ENCODE assay signal across 8 mouse cellular contexts in genomic region chr11:74637971-74638790, GRCm38 (mm10). TPM values are rescaled to one million over a fixed set of nuclear protein-coding genes. Genes with fewer than 3 reads are reported as not detected.
A peak's percentile ranks its signal among the peaks of the same experiment; 100 is the strongest.
DNase-seq lines count a peak whose midpoint lies in the region; ATAC-seq and TF ChIP-seq lines count a peak whose summit lies in the region.

No protein-coding gene starts in this region.

- peak; percentile 75 for ATAC-seq in heart, embryonic 13.5 days (ENCODE audit: extremely low read depth, insufficient number of reproducible peaks, low FRiP score, low TSS enrichment)
- peak; percentile 94 for ATAC-seq in kidney, postnatal 0 days (replicated peaks; ENCODE audit: low FRiP score, low read depth)
- peak; percentile 81 for ATAC-seq in liver, embryonic 16.5 days (ENCODE audit: low read depth)
- peak; percentile 87 for ATAC-seq in neural tube, embryonic 14.5 days (ENCODE audit: low read depth)

- no peaks in the 10 kb centered on the region for H3K79me2 ChIP-seq in CH12.LX (replicated peaks; ENCODE audit: control insufficient read depth, extremely low read depth, insufficient read depth, poor library complexity, severe bottlenecking)

- dilution Hi-C loops in CH12.LX (cut with MboI; ENCODE audit: extremely low pct_ligation_motif_present, extremely low pct_unique_long_range_greater_than_20kb, low sequenced_read_pairs): no loop called here

- in situ Hi-C loops in CH12.LX (cut with MboI; ENCODE audit: low pct_ligation_motif_present, low pct_unique_long_range_greater_than_20kb, low sequenced_read_pairs): loop anchor here (25.0 kb wide), 1 partner anchor 524 kb away; the partner anchor contains the start of gene Hic1

- peaks cover 68% of the 10 kb centered on the region for H3K27me3 ChIP-seq in CH12.LX (replicated peaks)
- peaks cover 14% of the 10 kb centered on the region; the same call in 1 of the 2 replicates for H3K27me3 ChIP-seq in heart, embryonic 13.5 days (replicated peaks)
- H3K27me3 ChIP-seq in kidney, postnatal 0 days (ENCODE audit: insufficient read depth, low read length): no peaks in the 10 kb centered on the region
- H3K27me3 ChIP-seq in liver, embryonic 16.5 days (ENCODE audit: control insufficient read depth, insufficient read depth, low read depth, low read length): peaks cover 58% of the 10 kb centered on the region
- H3K27me3 ChIP-seq in neural tube, embryonic 14.5 days (ENCODE audit: control insufficient read depth, insufficient read depth, low read length): no peaks in the 10 kb centered on the region

- TF ChIP-seq CTCF in CH12.LX (conservative IDR thresholded peaks at IDR 0.05 in 1 of 2, IDR thresholded peaks at IDR 0.05 in 1 of 2; ENCODE audit: low read depth in 2 of 2, low read length in 2 of 2): peak in 1 of 2 experiments; percentile 86; a peak in 2 of 4 replicates
- 0 out of 2 replicates have a peak, but pooled peaks have one; percentile 27 for TF ChIP-seq CTCF in brain, embryonic 14.5 days (IDR thresholded peaks at IDR 0.05; ENCODE audit: borderline replicate concordance, extremely low read depth, insufficient read depth, insufficient read length)
- TF ChIP-seq CTCF in kidney, postnatal 0 days (IDR thresholded peaks at IDR 0.05; ENCODE audit: low read depth): peak; percentile 59; the same call in 1 of the 2 replicates

- peak overlapping the region; percentile 39 to 64 (median 45) for H3K4me3 ChIP-seq in CH12.LX (replicated peaks in 1 of 3; ENCODE audit: low read depth in 2 of 3, low read length in 2 of 3, poor library complexity in 1 of 3)
- H3K4me3 ChIP-seq in heart, embryonic 13.5 days: peak overlapping the region; percentile 81
- peak overlapping the region; percentile 66 for H3K4me3 ChIP-seq in kidney, postnatal 0 days (replicated peaks; ENCODE audit: low read depth, low read length)
- peak overlapping the region; percentile 68 for H3K4me3 ChIP-seq in liver, embryonic 16.5 days (ENCODE audit: low read depth, low read length)
- peak overlapping the region; percentile 63 for H3K4me3 ChIP-seq in neural tube, embryonic 14.5 days (ENCODE audit: low read depth, low read length)

- H3K4me2 ChIP-seq in CH12.LX (ENCODE audit: insufficient read depth, low read depth, poor library complexity, severe bottlenecking): peak overlapping the region; percentile 79
- H3K4me2 ChIP-seq in heart, embryonic 13.5 days: peak overlapping the region; percentile 80
- peak overlapping the region; percentile 81 for H3K4me2 ChIP-seq in kidney, postnatal 0 days (ENCODE audit: low read length)
- H3K4me2 ChIP-seq in liver, embryonic 16.5 days (ENCODE audit: low read depth, low read length): peak overlapping the region; percentile 70
- peak overlapping the region; percentile 84 for H3K4me2 ChIP-seq in neural tube, embryonic 14.5 days (ENCODE audit: low read depth, low read length)

- TF ChIP-seq POLR2A in CH12.LX (IDR thresholded peaks at IDR 0.05; ENCODE audit: low read depth, low read length): no peak
- TF ChIP-seq POLR2A in brain, embryonic 14.5 days (IDR thresholded peaks at IDR 0.05; ENCODE audit: borderline replicate concordance, extremely low read depth, insufficient read depth, insufficient read length, poor library complexity, severe bottlenecking): peak; percentile 77

- H3K9me3 ChIP-seq in CH12.LX (replicated peaks; ENCODE audit: low read length): no peaks in the 10 kb centered on the region
- no peaks in the 10 kb centered on the region for H3K9me3 ChIP-seq in heart, embryonic 13.5 days
- no peaks in the 10 kb centered on the region for H3K9me3 ChIP-seq in kidney, postnatal 0 days (replicated peaks; ENCODE audit: low read length)
- no peaks in the 10 kb centered on the region for H3K9me3 ChIP-seq in liver, embryonic 16.5 days (replicated peaks; ENCODE audit: control insufficient read depth, low read length)
- H3K9me3 ChIP-seq in neural tube, embryonic 14.5 days (ENCODE audit: control insufficient read depth, low read length): no peaks in the 10 kb centered on the region

- DNase-seq in CH12.LX (ENCODE audit: extremely low read depth): peak; percentile 49
- peak; percentile 92 for DNase-seq in brain, embryonic 14.5 days (ENCODE audit: low read depth)
- peak; percentile 68 for DNase-seq in fibroblast of lung, adult 2 months (ENCODE audit: low read depth)
- DNase-seq in kidney, postnatal 0 days (ENCODE audit: low spot score): peak; percentile 92
- DNase-seq in testis, postnatal 14 days (ENCODE audit: low spot score): peak; percentile 80

- peaks cover 10 to 28% of the 10 kb centered on the region in 2 experiments for H3K4me1 ChIP-seq in CH12.LX (ENCODE audit: control insufficient read depth in 1 of 2, insufficient read depth in 2 of 2)
- peaks cover 25% of the 10 kb centered on the region for H3K4me1 ChIP-seq in heart, embryonic 13.5 days
- H3K4me1 ChIP-seq in kidney, postnatal 0 days (replicated peaks; ENCODE audit: insufficient read depth, low read length): peaks cover 11% of the 10 kb centered on the region; the same call in 1 of the 2 replicates
- H3K4me1 ChIP-seq in liver, embryonic 16.5 days (ENCODE audit: control insufficient read depth, low read depth, low read length): peaks cover 18% of the 10 kb centered on the region
- H3K4me1 ChIP-seq in neural tube, embryonic 14.5 days (ENCODE audit: control insufficient read depth, insufficient read depth, low read length): peaks cover 9% of the 10 kb centered on the region

- peak overlapping the region; percentile 36; the same call in 1 of the 2 replicates for H3K9ac ChIP-seq in CH12.LX (ENCODE audit: insufficient read depth, low read depth)
- peak overlapping the region; percentile 88 for H3K9ac ChIP-seq in heart, embryonic 13.5 days
- peak overlapping the region; percentile 75 for H3K9ac ChIP-seq in kidney, postnatal 0 days (ENCODE audit: low read depth, low read length)
- H3K9ac ChIP-seq in liver, embryonic 16.5 days (ENCODE audit: low read depth, low read length): peak overlapping the region; percentile 47
- peak overlapping the region; percentile 82 for H3K9ac ChIP-seq in neural tube, embryonic 14.5 days (replicated peaks; ENCODE audit: low read depth, low read length)

- no peak for TF ChIP-seq EP300 in CH12.LX (IDR thresholded peaks at IDR 0.05; ENCODE audit: low read length)

- no peaks in the 10 kb centered on the region for H3K36me3 ChIP-seq in CH12.LX (replicated peaks in 1 of 2; ENCODE audit: control insufficient read depth in 1 of 2, insufficient read depth in 1 of 2, low read length in 1 of 2)
- H3K36me3 ChIP-seq in heart, embryonic 13.5 days: no peaks in the 10 kb centered on the region
- no peaks in the 10 kb centered on the region for H3K36me3 ChIP-seq in kidney, postnatal 0 days (ENCODE audit: insufficient read depth, low read length)
- H3K36me3 ChIP-seq in liver, embryonic 16.5 days (ENCODE audit: control insufficient read depth, insufficient read depth): peaks cover 24% of the 10 kb centered on the region
- no peaks in the 10 kb centered on the region for H3K36me3 ChIP-seq in neural tube, embryonic 14.5 days (ENCODE audit: control insufficient read depth, insufficient read depth, low read length)

- peak; percentile 43 for TF ChIP-seq RAD21 in CH12.LX (IDR thresholded peaks at IDR 0.05; ENCODE audit: low read depth, low read length)

- no peak overlapping the region for H3K27ac ChIP-seq in CH12.LX (ENCODE audit: insufficient read depth, low read depth)
- peak overlapping the region; percentile 91 for H3K27ac ChIP-seq in heart, embryonic 13.5 days (replicated peaks)
- peak overlapping the region; percentile 86 for H3K27ac ChIP-seq in kidney, postnatal 0 days
- peak overlapping the region; percentile 40; the same call in 1 of the 2 replicates for H3K27ac ChIP-seq in liver, embryonic 16.5 days (ENCODE audit: low read length)
- H3K27ac ChIP-seq in neural tube, embryonic 14.5 days (ENCODE audit: low read depth, low read length): peak overlapping the region; percentile 87

- 2% methylated on average over 86 of the region's 86 CpGs for WGBS in heart, embryonic 13.5 days
- under 1% methylated on average over 81 of the region's 86 CpGs for WGBS in kidney, postnatal 0 days
- under 1% methylated on average over 82 of the region's 86 CpGs for WGBS in liver, embryonic 16.5 days (ENCODE audit: insufficient replicate concordance)
- under 1% methylated on average over 84 of the region's 86 CpGs for WGBS in neural tube, embryonic 14.5 days

TF ChIP-seq in CH12.LX, 34 proteins besides CTCF, POLR2A, EP300 and RAD21 (continues in another document):
- TF ChIP-seq IRF4 (IDR thresholded peaks at IDR 0.05; ENCODE audit: low read depth, low read length): peak; percentile 68
- no peak; the same call in 1 of the 2 replicates for TF ChIP-seq MEF2A (IDR thresholded peaks at IDR 0.05; ENCODE audit: borderline replicate concordance, low read depth, low read length)

RNA-seq across cellular contexts. Expression of gene Cluh, which starts 11.1 kb away (rescaled TPM):
- total RNA-seq in CH12.LX (2012; rRNA removed): 86.4 and 120 TPM in 2 replicates
- 63.1 and 74.9 TPM in 2 replicates for total RNA-seq in CH12.LX (2014; rRNA removed)
- polyA plus RNA-seq in CH12.LX (2012; ENCODE audit: insufficient read length, low read depth): 143 and 151 TPM in 2 replicates
- 27.1 and 34.1 TPM in 2 replicates for polyA plus RNA-seq in brain, embryonic 14.5 days (2012; rRNA removed)
- 45.9 and 47.2 TPM in 2 replicates for polyA plus RNA-seq in heart, embryonic 13.5 days (2015; fragmentation: Nextera tagmentation; extraction: Ambion mirVana)
- polyA plus RNA-seq in kidney, postnatal 0 days (2015; fragmentation: Nextera tagmentation; extraction: Ambion mirVana): 32.6 TPM in 2 replicates
- polyA plus RNA-seq in liver, embryonic 16.5 days (2015; fragmentation: Nextera tagmentation; extraction: Ambion mirVana): 30.6 and 35.3 TPM in 2 replicates
- 15.9 and 17.7 TPM in 2 replicates for polyA plus RNA-seq in neural tube, embryonic 14.5 days (2014; fragmentation: Nextera tagmentation; extraction: Ambion mirVana)

RNA-seq across cellular contexts. Expression of gene Ccdc92b, which starts 18.8 kb away (rescaled TPM):
- total RNA-seq in CH12.LX (2012; rRNA removed) (not detected in 2 replicates), CH12.LX (2014; rRNA removed) (not detected in 2 replicates)
- polyA plus RNA-seq in CH12.LX (2012; ENCODE audit: insufficient read length, low read depth): not detected in 2 replicates
- 6.6 and 7.5 TPM in 2 replicates for polyA plus RNA-seq in brain, embryonic 14.5 days (2012; rRNA removed)
- 0.71 and 0.96 TPM in 2 replicates for polyA plus RNA-seq in heart, embryonic 13.5 days (2015; fragmentation: Nextera tagmentation; extraction: Ambion mirVana)
- polyA plus RNA-seq in kidney, postnatal 0 days (2015; fragmentation: Nextera tagmentation; extraction: Ambion mirVana): 0.23 and 0.33 TPM in 2 replicates
- 8.3 and 10.4 TPM in 2 replicates for polyA plus RNA-seq in liver, embryonic 16.5 days (2015; fragmentation: Nextera tagmentation; extraction: Ambion mirVana)
- polyA plus RNA-seq in neural tube, embryonic 14.5 days (2014; fragmentation: Nextera tagmentation; extraction: Ambion mirVana): 3.2 and 4.1 TPM in 2 replicates

RNA-seq across cellular contexts. Expression of gene Rap1gap2, which starts 27.5 kb away (rescaled TPM):
- total RNA-seq in CH12.LX (2012; rRNA removed): 74.6 and 79.8 TPM in 2 replicates
- 53.8 and 55.4 TPM in 2 replicates for total RNA-seq in CH12.LX (2014; rRNA removed)
- polyA plus RNA-seq in CH12.LX (2012; ENCODE audit: insufficient read length, low read depth): 69.8 and 76.6 TPM in 2 replicates
- polyA plus RNA-seq in brain, embryonic 14.5 days (2012; rRNA removed): 16.5 and 21.4 TPM in 2 replicates
- polyA plus RNA-seq in heart, embryonic 13.5 days (2015; fragmentation: Nextera tagmentation; extraction: Ambion mirVana): 3.1 and 4.0 TPM in 2 replicates
- 9.1 and 11.4 TPM in 2 replicates for polyA plus RNA-seq in kidney, postnatal 0 days (2015; fragmentation: Nextera tagmentation; extraction: Ambion mirVana)
- polyA plus RNA-seq in liver, embryonic 16.5 days (2015; fragmentation: Nextera tagmentation; extraction: Ambion mirVana): 0.63 and 1.2 TPM in 2 replicates
- 9.9 and 12.7 TPM in 2 replicates for polyA plus RNA-seq in neural tube, embryonic 14.5 days (2014; fragmentation: Nextera tagmentation; extraction: Ambion mirVana)

Comparison
In these comparisons a context has a peak if more than half of its experiments do, and no peak if none do; other contexts are left out.
1. H3K9ac ChIP-seq: peak in every context shown above with its lines; median percentile 88 in heart, embryonic 13.5 days; 82 in neural tube, embryonic 14.5 days; 75 in kidney, postnatal 0 days; 47 in liver, embryonic 16.5 days; 36 in CH12.LX.